Mouse (Mus musculus) ES-Bruce4 (cell line): ENCODE results near the gene Lix1l. TPM values are rescaled to one million over a fixed set of nuclear protein-coding genes. Genes with fewer than 3 reads are reported as not detected.
A peak's percentile ranks its signal among the peaks of the same experiment; 100 is the strongest.

Experiments used
- H3K27ac ChIP-seq: 2 replicates; pipeline ENCODE4 v1.5.1; 2012; ENCODE audit warnings: low read length, inconsistent platforms; ENCODE audit not compliant: insufficient read depth
- H3K27me3 ChIP-seq: 2 replicates; pipeline ENCODE4 v1.6.1; 2012; ENCODE audit warnings: mild to moderate bottlenecking, low read length, inconsistent platforms; ENCODE audit not compliant: control insufficient read depth, poor library complexity, insufficient read depth, severe bottlenecking
- H3K36me3 ChIP-seq: 2 replicates; pipeline ENCODE4 v1.6.1; 2012; ENCODE audit warnings: inconsistent platforms, mild to moderate bottlenecking, low read length, moderate library complexity; ENCODE audit not compliant: control insufficient read depth, poor library complexity, insufficient read depth, severe bottlenecking
- H3K4me1 ChIP-seq: one replicate; pipeline ENCODE4 v1.8.1; 2011; ENCODE audit warnings: low read length; ENCODE audit not compliant: control insufficient read depth, insufficient read depth
- H3K4me3 ChIP-seq: 2 replicates; pipeline ENCODE4 v1.5.1; 2011; ENCODE audit warnings: low read depth, mild to moderate bottlenecking, low read length
- H3K9ac ChIP-seq: 2 replicates; pipeline ENCODE4 v1.6.1; 2012; ENCODE audit warnings: low read depth, mild to moderate bottlenecking, inconsistent platforms; ENCODE audit not compliant: poor library complexity, severe bottlenecking
- H3K9me3 ChIP-seq: replicated peaks from 2 replicates; pipeline ENCODE4 v1.6.1; 2012; ENCODE audit warnings: mild to moderate bottlenecking, low read length, inconsistent platforms; ENCODE audit not compliant: control insufficient read depth, poor library complexity, insufficient read depth, severe bottlenecking
- CTCF ChIP-seq: IDR thresholded peaks from one replicate; pipeline ENCODE4 v1.8.1; 2011; ENCODE audit warnings: low read depth, low read length
- EP300 ChIP-seq: IDR thresholded peaks from 2 replicates; pipeline ENCODE4 v1.6.1; 2011; ENCODE audit warnings: low read depth, low read length; ENCODE audit not compliant: insufficient read depth
- POLR2A ChIP-seq: IDR thresholded peaks from one replicate; pipeline ENCODE4 v1.8.1; 2011; ENCODE audit warnings: low read length; ENCODE audit not compliant: insufficient read depth
- polyA plus RNA-seq: library from polyadenylated mRNA; stranded (reverse); fragments of >200 nt; gene quantifications from 2 replicates; pipeline ENCODE4 v1.2.4, GENCODE M21; 2011; ENCODE audit warnings: low read depth; ENCODE audit not compliant: missing spikeins, insufficient read depth, insufficient read length

Lix1l gene
- polyA plus RNA-seq, 1 experiment, result 3.1 TPM

- H3K27ac ChIP-seq, result no peak overlapping the region
- H3K9me3 ChIP-seq, result no peaks in the 10 kb centered on the region
- H3K36me3 ChIP-seq, result peaks cover 21% of the 10 kb centered on the region
- peak overlapping the region; percentile 99 for H3K4me3 ChIP-seq
- peak overlapping the region; percentile 88 for H3K9ac ChIP-seq
- no peaks in the 10 kb centered on the region for H3K27me3 ChIP-seq
- TF ChIP-seq POLR2A, result no peak
- TF ChIP-seq EP300, result no peak
- TF ChIP-seq CTCF, result no peak
- no peaks in the 10 kb centered on the region for H3K4me1 ChIP-seq
Measured at GRCm38 (mm10) chr3:96635906-96636305, 35.0 kb downstream of the Lix1l start.

- no peak overlapping the region for H3K27ac ChIP-seq
Measured at GRCm38 (mm10) chr3:96636448-96636847, 35.5 kb downstream of the Lix1l start.

GRCm38 (mm10) chr3:96639219-96639618 is 38.3 kb downstream of the Lix1l start:
- TF ChIP-seq POLR2A (no peak), CTCF (peak; percentile 64)
- no peak overlapping the region for H3K4me3 ChIP-seq
- no peak overlapping the region for H3K27ac ChIP-seq
- H3K36me3 ChIP-seq, result peaks cover 10% of the 10 kb centered on the region
- no peaks in the 10 kb centered on the region for H3K9me3 ChIP-seq
- H3K27me3 ChIP-seq, result no peaks in the 10 kb centered on the region
- no peaks in the 10 kb centered on the region for H3K4me1 ChIP-seq
- H3K9ac ChIP-seq, result no peak overlapping the region

More at GRCm38 (mm10) chr3:96636448-96636847, 35.5 kb downstream of the Lix1l start:
- peak overlapping the region; percentile 88 for H3K9ac ChIP-seq
- H3K9me3 ChIP-seq, result no peaks in the 10 kb centered on the region
- H3K4me3 ChIP-seq, result peak overlapping the region; percentile 23
- H3K4me1 ChIP-seq, result no peaks in the 10 kb centered on the region
- H3K36me3 ChIP-seq, result peaks cover 18% of the 10 kb centered on the region
- TF ChIP-seq POLR2A (no peak), CTCF (no peak), EP300 (no peak)
- H3K27me3 ChIP-seq, result no peaks in the 10 kb centered on the region

- no peak for TF ChIP-seq POLR2A
- peak; percentile 59 for TF ChIP-seq CTCF
- H3K9me3 ChIP-seq, result no peaks in the 10 kb centered on the region
- no peaks in the 10 kb centered on the region for H3K27me3 ChIP-seq
- H3K36me3 ChIP-seq, result peaks cover 5% of the 10 kb centered on the region; the same call in 1 of the 2 replicates
- no peak within 1 kb of the TSS for H3K9ac ChIP-seq
- no peaks in the 10 kb centered on the region for H3K4me1 ChIP-seq
- H3K4me3 ChIP-seq, result no peak within 1 kb of the TSS
- no peak within 1 kb of the TSS for H3K27ac ChIP-seq
Measured at GRCm38 (mm10) chr3:96645018-96645649, 44.2 kb downstream of the Lix1l start, which contains the start of gene Itga10. Gene Itga10, plus strand, starts transcription at chr3:96645584.

- Histone ChIP-seq H3K9ac (no peak overlapping the region), H3K4me3 (no peak overlapping the region), H3K36me3 (peaks cover 5% of the 10 kb centered on the region; the same call in 1 of the 2 replicates), H3K27ac (no peak overlapping the region), H3K4me1 (peaks cover 2% of the 10 kb centered on the region), H3K9me3 (no peaks in the 10 kb centered on the region), H3K27me3 (no peaks in the 10 kb centered on the region)
- TF ChIP-seq CTCF (no peak), EP300 (no peak), POLR2A (no peak)
Measured at GRCm38 (mm10) chr3:96647365-96647764, 46.4 kb downstream of the Lix1l start.

GRCm38 (mm10) chr3:96660901-96661300 is 60.0 kb downstream of the Lix1l start:
- no peaks in the 10 kb centered on the region for H3K36me3 ChIP-seq
- H3K4me1 ChIP-seq, result no peaks in the 10 kb centered on the region
- no peaks in the 10 kb centered on the region for H3K27me3 ChIP-seq
- H3K27ac ChIP-seq, result no peak overlapping the region
- no peak overlapping the region for H3K4me3 ChIP-seq
- H3K9ac ChIP-seq, result no peak overlapping the region
- no peaks in the 10 kb centered on the region for H3K9me3 ChIP-seq
- TF ChIP-seq EP300 (no peak), POLR2A (no peak), CTCF (no peak)
